Mouse (Mus musculus): ENCODE data around the gene Pkig. TPM values are rescaled to one million over a fixed set of nuclear protein-coding genes. Genes with fewer than 3 reads are reported as not detected.
A peak's percentile ranks its signal among the peaks of the same experiment; 100 is the strongest.
"Not testable (repeated sequence)": the region's sequence is repeated elsewhere in the genome, so short reads cannot be mapped to it uniquely, and the experiment has no call there.

Pkig gene
- 42.5 and 47.7 TPM in 2 replicates for total RNA-seq (2021)
- long read RNA-seq, transcript Pkig-201 (4 exons, 1,036 nt), result major isoform, 23 of 35 reads
- long read RNA-seq, partial matches to known transcripts, result 2 of 35 reads
- long read RNA-seq, other reads (novel, unspliced or antisense), result 3 of 35 reads

DNA sequence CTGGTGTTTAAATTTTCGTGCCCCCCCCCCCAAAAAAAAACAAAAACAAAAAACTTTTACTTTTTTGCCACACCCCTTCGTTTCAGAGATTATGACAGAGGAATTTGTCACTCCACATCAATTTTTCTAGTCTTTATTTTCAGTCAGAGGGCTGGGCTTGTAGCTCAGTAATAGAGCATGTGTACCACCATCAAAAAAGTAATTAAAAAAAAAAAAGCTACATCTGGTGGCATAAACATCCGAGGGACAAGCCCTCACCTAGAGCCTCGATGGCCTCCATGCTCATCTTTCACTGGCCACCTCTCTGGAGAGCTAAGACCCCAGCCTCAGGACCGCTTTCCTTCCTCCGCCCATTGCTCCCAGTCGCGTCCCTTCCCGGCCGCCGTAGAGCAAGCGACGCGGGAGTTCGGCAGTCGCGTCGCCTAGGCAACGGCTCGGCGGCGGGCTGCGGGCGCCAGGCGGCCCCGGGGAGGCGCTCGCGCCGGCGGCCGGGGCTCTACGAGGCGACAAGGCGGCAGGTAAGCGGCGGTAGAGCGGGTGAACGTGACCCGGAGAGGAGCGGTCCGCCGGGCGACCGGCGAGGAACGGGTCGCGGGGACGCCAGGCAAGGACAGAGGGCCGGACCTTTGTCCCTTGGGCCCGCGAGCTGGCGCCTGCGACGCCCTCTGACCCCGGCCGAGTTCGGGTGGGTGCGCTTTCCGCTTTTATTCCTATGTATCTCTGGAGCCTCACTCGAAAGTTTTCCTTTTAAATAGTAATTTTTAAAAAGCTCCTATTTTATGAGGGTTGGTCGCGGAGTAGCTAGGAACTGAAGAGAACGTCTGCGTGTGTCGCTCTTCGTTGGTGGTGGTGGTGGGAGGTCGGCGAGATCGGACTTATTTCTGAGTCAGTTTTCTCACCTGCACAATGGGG, at the start of gene Pkig:
Gene Pkig, plus strand, starts transcription at position 412 of the 912 bp plus-strand sequence.
- DNase-seq, result peak; percentile 90

DNA sequence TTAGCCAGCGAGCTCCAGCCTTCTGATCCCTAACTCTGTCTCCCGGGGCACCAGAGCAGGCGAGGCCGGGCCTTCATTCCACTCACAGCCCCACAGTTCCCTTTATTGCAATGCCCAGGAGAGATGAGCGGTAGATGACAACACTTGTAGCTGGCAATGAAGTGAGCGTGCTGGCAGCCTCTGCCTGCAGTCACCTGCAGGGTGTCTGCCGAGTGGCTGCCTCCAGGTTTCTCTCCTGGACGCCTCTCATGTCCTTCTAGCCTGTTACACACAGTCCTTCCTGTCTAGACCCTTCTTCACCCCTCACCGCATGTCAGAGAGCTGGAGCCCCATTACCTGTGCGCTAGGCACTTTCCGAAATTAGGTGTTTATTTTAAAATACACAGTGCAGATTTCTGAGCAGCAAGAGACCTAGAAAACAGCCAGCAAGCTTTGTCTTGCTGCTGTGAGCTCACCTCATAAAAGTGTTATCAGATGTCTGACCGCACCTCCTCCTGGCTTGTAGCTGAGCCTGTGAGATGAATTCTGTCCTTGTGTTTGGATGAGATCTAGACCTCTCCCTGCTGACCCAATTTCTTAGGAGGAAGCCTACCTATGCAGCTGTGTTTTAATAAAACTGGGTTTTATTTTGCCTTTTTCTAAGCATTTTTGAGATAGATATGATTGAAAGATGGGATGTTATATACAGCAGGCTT, 48.8 kb upstream of the Pkig start:
- no peak for DNase-seq

DNA sequence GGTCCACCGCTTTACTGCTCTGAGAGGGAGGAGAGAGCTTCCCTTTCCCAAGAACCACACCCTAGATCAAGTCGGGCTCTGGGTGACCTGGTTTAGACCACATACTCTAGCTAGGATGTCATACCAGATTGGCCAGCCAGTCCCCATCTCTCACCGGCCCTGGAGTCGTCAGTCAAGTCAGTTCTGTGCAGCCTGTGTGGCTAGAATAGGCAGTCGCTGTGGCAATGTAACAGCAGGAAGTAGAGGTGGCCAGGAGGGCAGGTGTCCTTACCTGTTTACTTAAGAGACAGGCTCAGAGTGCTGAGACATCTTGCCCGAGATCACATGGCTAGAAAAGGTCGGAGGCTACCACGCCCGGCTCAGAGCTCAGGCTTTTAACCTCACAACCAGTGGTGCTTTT, 47.0 kb upstream of the Pkig start:
- DNase-seq, result no peak

DNA sequence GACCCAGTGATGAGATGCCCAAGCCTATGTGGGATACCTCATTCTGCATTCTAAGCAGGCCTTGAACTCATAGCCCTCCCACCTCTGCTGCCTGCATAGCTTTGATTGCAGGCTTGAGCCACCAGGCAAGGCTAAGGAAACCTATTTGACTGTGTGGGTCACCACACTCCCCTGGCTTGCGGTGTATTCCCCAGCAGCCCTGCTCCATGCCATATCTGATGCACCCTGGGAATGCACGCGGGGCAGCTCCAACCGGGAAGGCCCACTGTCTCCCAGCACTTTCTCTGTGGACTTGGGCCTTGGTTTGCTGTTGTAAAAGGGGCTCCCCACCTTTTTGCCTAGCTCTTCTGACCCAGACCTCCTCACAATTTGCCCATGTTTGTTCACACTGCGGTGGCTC, 45.0 kb upstream of the Pkig start:
- no peak for DNase-seq

DNA sequence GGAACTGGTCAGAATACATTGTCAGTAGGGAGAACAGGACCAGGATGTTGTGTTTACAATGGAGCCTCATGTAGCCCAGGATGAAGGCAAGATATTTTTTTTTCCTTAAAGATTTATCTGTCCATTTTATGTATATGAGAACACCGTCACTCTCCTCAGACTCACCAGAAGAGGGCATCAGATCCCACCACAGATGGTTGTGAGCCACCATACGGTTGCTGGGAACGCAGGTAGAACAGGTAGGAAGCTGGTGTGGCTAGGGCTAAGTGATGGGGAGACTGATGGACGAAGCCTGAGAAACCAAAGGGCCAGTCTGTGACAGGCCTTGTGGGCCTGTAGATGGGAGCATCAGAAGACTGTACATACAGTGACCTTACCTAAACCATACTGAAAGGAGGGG, 44.2 kb upstream of the Pkig start:
- DNase-seq, result no peak

DNA sequence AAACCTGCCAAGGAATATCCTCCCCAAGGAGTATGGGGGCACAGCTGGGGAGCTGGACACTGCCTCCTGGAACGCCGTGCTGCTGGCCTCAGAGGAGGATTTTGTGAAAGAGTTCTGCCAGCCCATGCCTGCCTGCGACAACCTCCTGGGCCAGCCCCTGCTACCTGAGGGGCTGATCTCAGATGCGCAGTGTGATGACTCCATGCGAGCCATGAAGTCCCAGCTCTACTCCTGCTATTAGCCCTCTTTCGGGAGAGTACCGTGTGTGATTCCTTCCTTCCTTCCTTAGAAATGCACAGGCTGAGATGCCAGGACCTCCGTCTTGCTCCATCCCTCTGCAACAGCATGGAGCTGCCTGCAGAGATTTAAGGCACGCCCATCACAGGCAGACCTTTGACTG, 42.8 kb upstream of the Pkig start:
- no peak for DNase-seq

DNA sequence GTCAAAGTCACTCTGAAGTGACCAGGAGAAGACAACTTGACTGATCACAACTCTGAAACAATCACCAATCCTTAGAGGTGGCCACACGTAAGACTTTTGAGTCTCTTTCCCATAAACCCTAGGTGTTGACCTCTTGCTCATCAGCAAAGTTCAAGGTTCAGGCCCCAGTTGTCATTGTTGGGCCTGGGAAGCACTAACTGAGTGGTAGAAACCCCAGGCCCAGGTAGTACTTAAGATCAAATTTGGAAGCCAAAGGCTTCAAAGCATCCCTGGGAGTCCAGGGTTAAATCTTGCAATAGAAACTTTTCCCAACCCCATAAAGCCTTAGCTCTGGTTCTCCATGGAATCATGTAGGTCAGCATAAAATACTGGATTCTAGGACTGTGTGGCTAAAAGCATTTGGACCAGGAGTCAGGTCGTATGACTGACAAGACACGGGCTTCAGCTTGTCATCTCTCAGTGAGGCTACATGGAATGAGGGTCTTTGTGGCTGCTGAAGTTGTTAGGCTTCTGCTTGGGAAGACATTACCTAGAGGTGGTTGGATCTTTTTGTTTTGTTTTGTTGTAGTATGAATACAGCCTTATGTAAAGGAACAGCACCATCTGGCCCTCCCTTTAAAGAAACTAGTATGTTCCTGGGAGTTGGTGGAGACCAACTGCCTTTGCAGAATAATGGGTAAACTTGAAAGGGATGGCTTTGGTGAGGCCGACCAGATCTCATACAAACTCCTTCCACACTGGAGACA, 42.1 kb upstream of the Pkig start:
- DNase-seq, result no peak

DNA sequence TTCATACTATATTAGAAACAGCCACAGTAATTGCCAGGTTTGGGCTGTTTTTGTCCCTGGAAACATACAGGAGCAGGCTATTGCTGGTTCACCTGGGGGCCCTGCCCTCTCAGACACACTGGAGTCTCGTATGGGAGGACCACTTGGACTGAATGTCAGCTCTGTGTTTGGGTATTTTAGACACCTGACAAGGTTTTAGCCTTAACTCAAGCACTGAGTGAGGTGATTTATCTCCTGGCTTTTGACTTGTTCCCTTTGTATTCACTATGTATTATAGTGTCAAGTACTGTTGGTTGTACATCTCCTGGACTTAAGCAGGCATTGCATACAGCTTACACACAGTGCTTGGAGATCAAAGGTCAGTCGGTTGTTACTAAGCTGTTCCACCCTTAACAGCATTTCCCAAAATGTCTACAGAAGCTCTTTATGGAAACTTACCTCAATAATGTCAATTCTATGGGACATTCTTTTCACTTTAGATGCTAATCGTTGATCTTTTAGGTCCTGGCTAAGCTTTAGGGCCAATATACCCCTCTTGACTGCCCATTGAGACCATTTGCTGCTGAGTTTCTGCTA, 41.4 kb upstream of the Pkig start:
- DNase-seq, result no peak

DNA sequence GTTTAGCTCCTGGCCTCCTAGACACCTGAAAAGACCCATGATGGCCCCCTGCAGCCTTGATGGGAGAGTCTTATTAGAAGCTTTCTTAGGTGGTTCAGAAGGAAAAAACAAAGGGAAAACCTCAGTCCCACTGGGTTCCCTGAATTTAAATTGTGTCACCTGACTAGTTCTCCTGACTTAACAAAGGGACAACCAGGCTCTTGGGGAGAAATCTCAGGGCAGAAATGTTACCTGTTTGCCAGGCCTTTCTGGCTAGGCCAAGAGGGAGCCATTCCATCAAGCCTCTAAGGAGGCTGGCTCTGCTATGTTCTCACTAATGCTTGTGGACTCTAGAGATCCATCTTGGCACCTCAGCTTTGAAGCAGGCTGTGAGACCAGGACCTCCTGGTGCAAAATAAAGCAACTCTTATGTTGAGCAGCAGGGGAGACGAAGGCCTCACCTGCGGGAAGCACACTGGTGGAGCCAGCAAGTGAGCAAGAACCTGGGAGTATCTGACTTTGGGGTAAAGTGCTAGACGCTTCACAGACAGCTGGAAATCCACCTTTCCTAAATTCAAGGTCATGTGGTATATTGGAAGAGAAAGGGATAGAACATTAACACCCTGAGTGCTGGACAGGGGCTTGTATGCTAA, 40.8 kb upstream of the Pkig start:
- no peak for DNase-seq

DNA sequence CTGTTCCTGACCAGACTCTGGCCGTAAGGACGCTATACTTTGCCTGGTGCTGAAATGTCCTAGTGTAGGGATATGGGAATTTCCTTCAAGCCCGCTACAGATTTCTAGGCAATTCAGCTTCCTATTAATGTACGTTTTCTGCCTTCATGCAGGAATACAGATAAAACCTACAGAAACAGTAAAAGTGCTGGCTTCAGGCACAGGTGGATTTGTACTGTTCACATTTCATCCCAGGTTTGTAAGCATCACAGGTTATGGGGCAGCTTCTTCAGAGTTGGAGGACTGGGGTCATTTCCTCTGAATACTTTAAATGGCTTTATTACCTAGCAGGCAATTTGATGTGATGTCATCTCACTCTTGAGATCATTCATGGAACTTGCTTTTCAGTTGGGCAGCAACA, 40.3 kb upstream of the Pkig start:
- no peak for DNase-seq

DNA sequence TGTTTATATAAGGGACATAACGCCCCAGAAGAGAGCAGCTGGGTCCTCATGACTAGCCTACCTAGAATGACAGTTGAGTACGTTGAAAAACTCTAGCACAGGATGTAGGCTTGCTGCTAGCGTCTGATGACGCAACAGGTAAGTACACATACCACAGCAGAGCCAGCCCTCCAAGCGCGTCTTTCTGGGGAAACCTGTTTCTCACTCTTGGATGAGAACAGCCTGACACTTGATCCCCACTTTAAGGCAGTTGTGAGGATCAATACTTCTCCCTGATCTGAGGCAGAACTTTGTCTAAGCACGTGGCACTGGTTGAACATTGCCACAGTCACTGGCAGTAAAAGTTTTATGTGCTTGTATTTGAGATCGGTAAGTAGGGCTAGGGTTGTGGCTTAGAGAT, 37.7 kb upstream of the Pkig start:
- no peak for DNase-seq

DNA sequence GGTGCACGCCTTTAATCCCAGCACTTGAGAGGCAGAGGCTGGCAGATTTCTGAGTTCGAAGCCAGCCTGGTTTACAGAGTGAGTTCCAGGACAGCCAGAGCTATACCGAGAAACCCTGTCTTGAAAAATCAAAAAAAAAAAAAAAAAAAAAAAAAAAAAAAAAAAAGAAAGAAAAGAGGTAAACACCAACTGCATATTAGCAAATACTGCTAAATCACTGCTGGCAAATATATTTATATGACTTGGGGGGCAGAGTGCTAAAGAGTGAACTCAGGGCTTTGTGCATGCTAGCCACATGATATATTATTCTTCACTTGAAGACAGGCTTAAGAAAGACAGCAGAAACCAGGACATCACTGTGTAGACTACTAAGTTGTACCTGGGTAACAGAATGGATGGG, 36.8 kb upstream of the Pkig start:
- DNase-seq, result not testable (repeated sequence)

DNA sequence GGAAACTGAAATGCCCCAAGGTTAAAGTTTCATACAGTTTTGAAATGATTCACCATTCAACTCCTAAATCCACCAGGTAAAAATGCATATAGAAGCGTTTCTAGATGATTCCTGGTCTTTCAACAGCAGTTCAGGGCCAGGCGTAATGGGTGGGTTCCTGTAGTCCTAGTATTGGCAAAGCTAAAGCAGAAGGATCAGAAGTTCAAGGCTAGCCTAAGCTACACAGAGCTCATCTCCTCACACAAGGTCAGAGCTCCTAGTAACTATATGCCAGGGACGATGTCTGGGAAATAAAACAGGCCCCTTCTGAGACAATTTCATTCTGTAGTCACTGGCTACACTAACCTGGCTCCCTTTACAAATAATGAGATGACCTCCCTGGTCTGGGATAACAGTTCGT, 27.0 kb upstream of the Pkig start:
- no peak for DNase-seq

DNA sequence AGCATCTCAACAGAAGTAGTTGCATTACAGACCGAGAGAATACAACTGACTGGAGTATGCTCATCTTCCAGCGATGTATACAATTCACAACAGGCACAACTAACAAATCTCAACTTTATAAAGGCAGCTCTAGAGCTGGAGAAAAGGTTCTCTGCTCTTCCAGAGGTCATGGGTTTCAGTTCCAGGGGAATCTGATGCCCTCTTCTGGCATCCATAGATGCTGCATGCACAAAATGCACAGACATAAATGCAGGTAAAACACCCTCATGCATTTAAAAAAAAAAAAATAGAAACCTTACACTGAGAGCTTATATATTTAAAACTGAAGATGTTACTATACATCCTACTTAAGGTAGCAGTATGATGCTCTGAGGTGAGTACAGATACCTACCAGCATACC, 26.5 kb upstream of the Pkig start:
- no peak for DNase-seq

DNA sequence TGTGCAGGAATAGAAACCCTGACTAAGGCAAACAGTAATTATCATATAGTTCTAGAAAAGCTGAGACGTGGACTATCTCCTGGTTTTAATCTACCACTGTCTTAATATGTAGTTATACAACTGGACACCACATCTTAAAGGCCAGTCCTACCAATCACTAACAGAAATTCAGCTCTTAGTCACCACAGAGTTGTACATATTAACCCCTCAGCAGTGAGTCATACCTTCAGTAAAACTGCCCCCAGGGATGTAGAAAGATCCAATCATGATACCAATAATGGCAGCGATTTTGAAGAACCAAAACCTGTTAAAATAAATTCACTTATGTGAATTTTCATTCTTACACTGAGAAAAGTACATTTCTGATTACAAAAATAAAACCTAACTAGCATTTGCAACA, 24.0 kb upstream of the Pkig start:
- DNase-seq, result no peak

DNA sequence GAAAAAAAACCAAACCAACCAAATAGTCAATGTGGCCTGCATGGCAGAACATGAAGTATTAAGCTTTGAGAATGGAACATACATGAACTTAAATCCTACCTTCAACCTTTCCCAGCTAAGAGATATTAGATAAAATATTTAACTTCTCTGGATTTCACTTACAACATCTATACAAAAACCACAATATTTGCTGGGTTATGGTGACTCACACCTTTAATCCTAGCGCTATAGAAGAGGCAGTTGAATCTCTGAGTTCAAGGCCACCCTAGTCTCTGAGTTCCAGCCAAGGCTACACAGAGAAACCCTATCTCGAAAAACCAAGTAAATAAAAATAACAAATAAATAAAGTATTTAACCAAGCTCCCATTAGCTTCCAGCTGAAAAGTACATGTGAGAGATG, 22.1 kb upstream of the Pkig start:
- no peak for DNase-seq

DNA sequence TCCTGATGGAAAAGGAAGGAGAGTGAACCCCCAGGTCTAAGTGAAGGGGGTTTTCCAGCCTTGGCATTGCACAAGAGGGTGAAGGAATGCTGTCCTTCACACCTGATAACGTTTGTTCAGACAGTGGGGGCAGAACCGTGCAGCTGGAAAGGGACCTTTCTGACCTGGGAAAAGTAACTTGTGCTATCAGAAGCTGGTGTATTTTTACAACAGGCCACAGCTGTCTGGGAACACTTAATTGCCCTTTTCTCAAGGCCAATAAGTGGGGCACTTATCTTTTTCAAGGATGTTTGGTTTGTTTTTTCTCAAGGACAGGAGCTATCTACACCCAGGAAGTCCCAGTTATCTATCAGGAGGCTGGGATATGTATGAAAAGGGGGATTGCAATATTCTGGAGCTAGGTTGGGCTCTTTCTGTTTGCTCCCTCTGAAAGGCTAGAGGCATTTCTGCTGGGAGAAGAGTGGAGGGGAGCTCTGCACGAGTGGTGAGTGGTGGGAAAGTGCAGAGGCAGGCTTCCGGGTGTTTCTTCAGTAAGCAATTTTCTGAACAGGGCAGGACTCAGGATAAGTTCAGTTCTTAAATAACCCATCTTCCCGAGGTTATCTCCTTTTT, 20.4 kb upstream of the Pkig start:
- no peak for DNase-seq

DNA sequence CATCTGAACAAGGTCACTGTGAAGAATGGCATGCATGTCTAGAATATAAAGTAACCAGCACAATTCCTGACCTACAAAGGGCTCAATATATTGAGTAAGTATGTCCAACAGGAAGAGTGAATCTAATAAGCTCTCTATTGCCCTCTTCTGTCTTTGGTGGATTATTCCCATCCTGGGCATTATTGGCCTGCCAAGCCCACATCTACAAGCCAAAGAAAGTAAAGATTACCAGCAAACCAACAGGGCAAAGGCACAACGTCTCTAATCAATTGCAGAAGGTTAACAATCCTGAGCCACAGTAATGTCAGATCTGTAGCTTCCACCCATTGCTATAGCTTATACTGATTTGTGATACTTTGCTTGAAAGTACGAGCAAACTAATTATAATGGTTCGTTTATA, 17.7 kb upstream of the Pkig start:
- DNase-seq, result no peak

DNA sequence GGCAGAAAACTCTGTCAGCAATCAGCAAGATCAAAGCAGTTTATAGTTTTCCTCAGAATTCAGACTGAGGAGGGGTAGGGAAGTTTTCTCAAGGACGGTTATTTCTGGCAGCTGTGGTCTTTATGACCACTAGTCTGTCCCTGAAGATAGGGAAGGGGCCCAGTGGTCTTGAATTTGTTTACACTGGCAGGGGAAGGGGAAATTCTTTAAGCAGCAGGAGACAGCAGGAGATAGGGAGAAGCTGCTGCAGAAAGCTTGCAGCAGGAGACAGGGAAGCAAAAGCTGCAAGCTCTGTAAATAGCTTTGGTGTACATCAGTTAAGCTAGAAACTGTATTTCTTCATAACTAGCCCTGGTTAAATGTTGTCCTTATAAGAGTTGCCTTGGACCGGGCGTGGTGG, 16.5 kb upstream of the Pkig start:
- DNase-seq, result no peak

DNA sequence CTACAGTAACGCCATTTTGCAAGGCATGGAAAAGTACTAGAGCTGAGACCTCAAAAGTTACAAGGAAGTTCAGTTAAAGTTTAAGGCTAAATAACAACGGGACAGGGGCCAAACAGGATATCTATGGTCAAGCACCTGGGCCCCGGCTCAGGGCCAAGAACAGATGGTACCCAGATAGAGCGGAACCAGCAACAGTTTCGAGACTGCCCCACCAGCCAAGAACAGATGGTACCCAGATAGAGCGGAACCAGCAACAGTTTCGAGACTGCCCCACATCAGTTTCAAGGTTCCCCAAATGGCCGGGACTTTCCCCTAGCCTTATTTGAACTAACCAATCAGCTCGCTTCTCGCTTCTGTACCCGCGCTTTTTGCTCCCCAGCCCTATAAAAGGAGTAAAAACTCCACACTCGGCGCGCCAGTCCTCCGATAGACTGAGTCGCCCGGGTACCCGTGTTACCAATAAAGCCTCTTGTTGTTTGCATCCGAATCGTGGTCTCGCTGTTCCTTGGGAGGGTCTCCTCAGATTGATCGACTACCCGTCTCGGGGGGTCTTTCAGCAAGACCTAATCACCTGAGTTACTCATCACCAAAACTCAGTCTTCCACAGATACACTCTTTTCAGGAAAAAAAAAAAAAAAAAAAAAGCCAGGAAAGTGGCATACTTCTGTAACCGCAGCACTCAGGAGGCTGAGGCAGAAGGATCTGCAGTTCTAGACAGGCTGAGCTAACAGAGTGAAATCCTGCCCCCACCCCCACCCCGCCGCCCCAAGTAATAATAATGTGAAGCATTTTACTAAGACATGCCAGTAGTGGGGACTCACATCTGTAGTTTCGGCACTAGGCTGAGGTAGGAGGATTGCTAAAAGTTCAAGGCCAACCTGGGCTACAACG, 15.3 kb upstream of the Pkig start:
- DNase-seq, result peak; percentile 19

Data from adrenal gland, postnatal 25 days (tissue).